Mouse (Mus musculus): Measurements from ENCODE around the gene A1cf.

A1cf gene

GRCm38 (mm10) chr19:31868521-31868920, at the start of gene A1cf:
TSS of gene A1cf (plus strand) at chr19:31868764.
- DNase-seq (ENCODE audit: low spot score in 2 of 2), result no peak

- DNase-seq (ENCODE audit: low spot score in 2 of 2), result no peak
Observed at GRCm38 (mm10) chr19:31834250-31834649, 34.3 kb upstream of the A1cf start.

GRCm38 (mm10) chr19:31861909-31862308, 6.7 kb upstream of the A1cf start:
- no peak for DNase-seq (ENCODE audit: low spot score in 2 of 2)

- no peak for DNase-seq (ENCODE audit: low spot score in 2 of 2)
Observed at GRCm38 (mm10) chr19:31862512-31863249, 5.9 kb upstream of the A1cf start.

- no peak for DNase-seq (ENCODE audit: low spot score in 2 of 2)
Observed at GRCm38 (mm10) chr19:31865451-31865850, 3.1 kb upstream of the A1cf start.

GRCm38 (mm10) chr19:31868076-31868475, 488 bp upstream of the A1cf start:
- no peak for DNase-seq (ENCODE audit: low spot score in 2 of 2)

- DNase-seq (ENCODE audit: low spot score in 2 of 2), result no peak
Observed at GRCm38 (mm10) chr19:31868971-31869370, 407 bp downstream of the A1cf start.

- no peak for DNase-seq (ENCODE audit: low spot score in 2 of 2)
Observed at GRCm38 (mm10) chr19:31871377-31871776, 2.8 kb downstream of the A1cf start.

GRCm38 (mm10) chr19:31877968-31878367, 9.4 kb downstream of the A1cf start:
- DNase-seq (ENCODE audit: low spot score in 2 of 2), result no peak

GRCm38 (mm10) chr19:31884594-31884993, 16.0 kb downstream of the A1cf start:
- DNase-seq (ENCODE audit: low spot score in 2 of 2), result no peak

- no peak for DNase-seq (ENCODE audit: low spot score in 2 of 2)
Observed at GRCm38 (mm10) chr19:31887275-31887674, 18.7 kb downstream of the A1cf start.

- DNase-seq (ENCODE audit: low spot score in 2 of 2), result no peak
Observed at GRCm38 (mm10) chr19:31889988-31890387, 21.4 kb downstream of the A1cf start.

GRCm38 (mm10) chr19:31891001-31891893, 22.7 kb downstream of the A1cf start:
- no peak for DNase-seq (ENCODE audit: low spot score in 2 of 2)

- DNase-seq (ENCODE audit: low spot score in 2 of 2), result no peak
Observed at GRCm38 (mm10) chr19:31895971-31896370, 27.4 kb downstream of the A1cf start.

GRCm38 (mm10) chr19:31896711-31897110, 28.1 kb downstream of the A1cf start:
- no peak for DNase-seq (ENCODE audit: low spot score in 2 of 2)

GRCm38 (mm10) chr19:31905671-31906070, 37.1 kb downstream of the A1cf start:
- no peak for DNase-seq (ENCODE audit: low spot score in 2 of 2)

GRCm38 (mm10) chr19:31910423-31910822, 41.9 kb downstream of the A1cf start:
- DNase-seq (ENCODE audit: low spot score in 2 of 2), result no peak

- DNase-seq (ENCODE audit: low spot score in 2 of 2), result no peak
Observed at GRCm38 (mm10) chr19:31913946-31914345, 45.4 kb downstream of the A1cf start.

- no peak for DNase-seq (ENCODE audit: low spot score in 2 of 2)
Observed at GRCm38 (mm10) chr19:31920357-31920756, 51.8 kb downstream of the A1cf start.

GRCm38 (mm10) chr19:31921852-31922251, 53.3 kb downstream of the A1cf start:
- peak in 1 of 2 experiments; percentile 7 for DNase-seq (ENCODE audit: low spot score in 2 of 2)

GRCm38 (mm10) chr19:31923615-31924352, 55.2 kb downstream of the A1cf start:
- no peak for DNase-seq (ENCODE audit: low spot score in 2 of 2)

Measured in frontal cortex, postnatal 25 days (tissue).